Mouse (Mus musculus) olfactory bulb, adult 2 months (tissue): Measurements from ENCODE around the gene Ass1.

Source experiments
- CTCF ChIP-seq: fragments of 200-500 bp; IDR thresholded peaks from 2 replicates; pipeline ENCODE4 v1.5.1; 2012; ENCODE audit warnings: low read depth, mild to moderate bottlenecking, low read length, moderate library complexity; ENCODE audit not compliant: insufficient read depth
- POLR2A ChIP-seq: fragments of 200-500 bp; IDR thresholded peaks from 2 replicates; pipeline ENCODE4 v1.6.1; 2012; ENCODE audit warnings: mild to moderate bottlenecking, low read depth, low read length, moderate library complexity; ENCODE audit not compliant: insufficient read depth

DNA sequence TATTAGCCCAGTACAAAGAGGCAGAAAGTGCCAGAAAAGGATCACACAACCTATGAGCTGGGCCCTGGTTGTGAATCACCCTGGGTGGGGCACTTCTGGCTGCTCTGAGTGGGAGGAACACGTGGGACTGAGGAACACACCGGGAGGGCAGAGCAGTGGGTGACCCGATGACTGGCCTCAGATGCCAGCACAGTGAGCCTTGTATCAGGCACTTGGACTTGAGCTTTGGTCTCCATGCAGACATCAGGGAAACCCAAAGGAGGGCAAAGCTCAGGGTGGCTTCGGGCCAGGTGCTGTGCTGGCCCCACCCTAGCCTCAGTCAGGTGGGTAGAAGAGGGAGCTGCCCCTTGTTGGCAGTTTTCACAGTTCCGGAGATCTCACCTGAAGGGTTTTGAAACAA lies 71.6 kb downstream of the Ass1 start:
- no peak for TF ChIP-seq POLR2A
- no peak for TF ChIP-seq CTCF
